31 mouse cellular contexts compared by ENCODE assay signal in the genomic region with DNA sequence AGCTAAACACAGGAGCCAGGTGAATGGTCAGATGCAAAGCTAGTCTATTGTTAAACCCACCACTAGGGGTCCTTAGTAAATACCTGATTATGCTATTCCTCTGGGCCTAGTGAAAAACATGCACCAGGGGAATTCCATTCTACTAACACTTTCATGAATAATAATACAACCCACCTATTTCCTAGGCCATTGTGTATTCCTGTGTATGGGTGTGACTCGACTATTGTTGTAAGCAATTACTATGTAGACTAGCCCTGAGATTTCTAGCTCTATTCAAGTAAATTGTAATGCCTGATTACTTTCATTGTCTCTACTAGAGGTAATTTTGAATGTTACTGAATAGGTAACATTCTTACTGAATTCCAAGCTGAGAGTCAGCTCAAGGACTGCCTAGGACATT. TPM values are rescaled to one million over a fixed set of nuclear protein-coding genes. Genes with fewer than 3 reads are reported as not detected.
"Had no signal": no experiment of that assay in that cellular context is flagged by ENCODE, and none has a peak within 500 bp of the region (broad histone marks: within the 10 kb centered on the region; RNA-seq: fewer than 3 reads in every experiment).

No protein-coding gene starts in this region.

RNA-seq across cellular contexts. Expression of a gene that starts 9.2 kb away (rescaled TPM):
- total RNA-seq: granulocyte monocyte progenitor cell, adult 5-6 weeks; heart, adult 18-20 months; heart, postnatal 14 days; layer of hippocampus, postnatal 14 days had no signal
- polyA plus RNA-seq: heart, embryonic 11.5 days; hindbrain, embryonic 11.5 days; intestine, embryonic 16.5 days; kidney, embryonic 16.5 days; limb, embryonic 11.5 days; limb, embryonic 15.5 days; liver, embryonic 12.5 days; liver, embryonic 16.5 days had no signal

RNA-seq across cellular contexts. Expression of a gene that starts 15.5 kb away (rescaled TPM):
- total RNA-seq: gastrocnemius, adult 2 months; gastrocnemius, postnatal 25 days; granulocyte monocyte progenitor cell, adult 5-6 weeks; heart, postnatal 14 days; heart, postnatal 36 days; hematopoietic stem cell, adult 5-6 weeks had no signal
- polyA plus RNA-seq: heart, embryonic 11.5 days; heart, embryonic 13.5 days; heart, embryonic 15.5 days; heart, postnatal 0 days; hindbrain, embryonic 11.5 days; hindbrain, embryonic 13.5 days; hindbrain, embryonic 15.5 days; intestine, embryonic 14.5 days; intestine, embryonic 16.5 days; limb, embryonic 11.5 days; limb, embryonic 13.5 days; liver, embryonic 12.5 days; liver, embryonic 14.5 days had no signal

RNA-seq across cellular contexts. Expression of a gene that starts 25.8 kb away (rescaled TPM):
- total RNA-seq: gastrocnemius, adult 2 months; gastrocnemius, postnatal 25 days; granulocyte monocyte progenitor cell, adult 5-6 weeks; hematopoietic stem cell, adult 5-6 weeks; hindbrain, postnatal 0 days; layer of hippocampus, postnatal 36 days; left cerebral cortex, adult 18-20 months; left cerebral cortex, postnatal 25 days; left cerebral cortex, postnatal 4 days; liver, adult 2 months had no signal
- polyA plus RNA-seq: heart, embryonic 13.5 days; heart, embryonic 15.5 days; heart, postnatal 0 days; hindbrain, embryonic 11.5 days; hindbrain, embryonic 13.5 days; hindbrain, embryonic 15.5 days; intestine, embryonic 14.5 days; kidney, embryonic 14.5 days; limb, embryonic 11.5 days; limb, embryonic 13.5 days; liver, adult 2 months had no signal

RNA-seq across cellular contexts. Expression of a gene that starts 25.9 kb away (rescaled TPM):
- total RNA-seq: granulocyte monocyte progenitor cell, adult 5-6 weeks; hematopoietic stem cell, adult 5-6 weeks; hindbrain, postnatal 0 days had no signal
- polyA plus RNA-seq: heart, embryonic 11.5 days; heart, embryonic 13.5 days; heart, postnatal 0 days; hindbrain, embryonic 13.5 days; hindbrain, postnatal 0 days; limb, embryonic 11.5 days; limb, embryonic 13.5 days had no signal

RNA-seq across cellular contexts. Expression of a gene that starts 33.9 kb away (rescaled TPM):
- total RNA-seq: granulocyte monocyte progenitor cell, adult 5-6 weeks; hematopoietic stem cell, adult 5-6 weeks had no signal
